Mouse (Mus musculus) G1E (cell line): ENCODE results near the gene Scamp4. TPM values are rescaled to one million over a fixed set of nuclear protein-coding genes. Genes with fewer than 3 reads are reported as not detected.

Experiments
- ATAC-seq: 2 replicates; pipeline ENCODE4 v1.8.0; 2016; ENCODE audit warnings: mild to moderate bottlenecking; ENCODE audit not compliant: insufficient number of reproducible peaks, poor library complexity, low FRiP score, severe bottlenecking; ENCODE audit errors: extremely low read depth
- DNase-seq: peaks from one replicate; pipeline ENCODE4 v3.0.0; 2012; ENCODE audit warnings: low spot score
- H3K27me3 ChIP-seq: 2 replicates; pipeline ENCODE4 v1.6.1; 2012; ENCODE audit warnings: mild to moderate bottlenecking, low read length, inconsistent platforms; ENCODE audit not compliant: insufficient read depth
- H3K36me3 ChIP-seq: replicated peaks from 2 replicates; pipeline ENCODE3; 2012; ENCODE audit warnings: mild to moderate bottlenecking, inconsistent platforms
- H3K4me1 ChIP-seq: 2 replicates; pipeline ENCODE4 v1.6.1; 2012; ENCODE audit warnings: low read depth, low read length, inconsistent platforms, mixed read lengths; ENCODE audit not compliant: insufficient read depth
- H3K4me3 ChIP-seq: 2 replicates; pipeline ENCODE4 v1.5.1; 2012; ENCODE audit warnings: low read depth, mild to moderate bottlenecking, inconsistent platforms, low read length, moderate library complexity, mixed read lengths
- H3K9me3 ChIP-seq: replicated peaks from 2 replicates; pipeline ENCODE4 v1.6.1; 2012; ENCODE audit warnings: inconsistent platforms
- CTCF ChIP-seq: IDR thresholded peaks from 2 replicates; pipeline ENCODE4 v1.5.1; 2012; ENCODE audit warnings: low read depth, low read length, inconsistent platforms, mixed read lengths
- GATA1 ChIP-seq: IDR thresholded peaks from 2 replicates; pipeline ENCODE4 v1.6.1; 2012; ENCODE audit warnings: borderline replicate concordance, low read length, inconsistent platforms, mixed read lengths
- GATA2 ChIP-seq: IDR thresholded peaks from 2 replicates; pipeline ENCODE4 v1.6.1; 2012; ENCODE audit warnings: low read depth, low read length, inconsistent platforms, borderline replicate concordance
- POLR2AphosphoS5 ChIP-seq: IDR thresholded peaks from 2 replicates; pipeline ENCODE4 v1.6.1; 2012; ENCODE audit warnings: low read depth, low read length, inconsistent platforms; ENCODE audit not compliant: insufficient replicate concordance
- TAL1 ChIP-seq: conservative IDR thresholded peaks from 2 replicates; pipeline ENCODE4 v1.6.1; 2012; ENCODE audit warnings: low read depth, low read length, inconsistent platforms, mixed read lengths
- polyA plus RNA-seq: library from polyadenylated mRNA; stranded (reverse); fragments of >175 nt; gene quantifications from 2 replicates; pipeline ENCODE4 v1.2.3, GENCODE M21; 2012
- total RNA-seq, 2 experiments: library from RNA; stranded (forward) in 1 of 2; stranded (reverse) in 1 of 2; fragments of 200-1000 nt in 1 of 2; fragments of >200 nt in 1 of 2; fragmentation: Nextera tagmentation in 1 of 2; gene quantifications; 2 replicates each; pipeline ENCODE4 v1.2.3; 2014 to 2017

Scamp4 gene
- total and polyA plus RNA-seq, 3 experiments, result 12.9 to 87.0 (median 39.4) TPM

- H3K4me1 ChIP-seq, result peaks cover 36% of the 10 kb centered on the region
- no peaks in the 10 kb centered on the region; the same call in 1 of the 2 replicates for H3K27me3 ChIP-seq
- H3K9me3 ChIP-seq, result no peaks in the 10 kb centered on the region
- TF ChIP-seq CTCF, result no peak
- no peak for TF ChIP-seq TAL1
- no peak for TF ChIP-seq GATA2
- TF ChIP-seq POLR2AphosphoS5, result no peak
- no peak for ATAC-seq
- H3K36me3 ChIP-seq, result peaks cover 77% of the 10 kb centered on the region
- no peak for DNase-seq
- H3K4me3 ChIP-seq, result no peak overlapping the region
Observed at GRCm38 (mm10) chr10:80650392-80650791, 47.7 kb downstream of the Scamp4 start.

GRCm38 (mm10) chr10:80653156-80653720 lies 50.6 kb downstream of the Scamp4 start:
- no peak for TF ChIP-seq GATA2
- TF ChIP-seq GATA1, result no peak
- no peak for TF ChIP-seq TAL1
- TF ChIP-seq CTCF, result no peak
- no peak for TF ChIP-seq POLR2AphosphoS5
- peaks cover 60% of the 10 kb centered on the region for H3K4me1 ChIP-seq
- DNase-seq (no peak), ATAC-seq (no peak)
- H3K4me3 ChIP-seq, result no peak overlapping the region
- peaks cover 51% of the 10 kb centered on the region for H3K36me3 ChIP-seq
- no peaks in the 10 kb centered on the region for H3K27me3 ChIP-seq
- H3K9me3 ChIP-seq, result no peaks in the 10 kb centered on the region

- ATAC-seq (no peak), DNase-seq (no peak)
- H3K9me3 ChIP-seq, result no peaks in the 10 kb centered on the region
- peaks cover 65% of the 10 kb centered on the region for H3K4me1 ChIP-seq
- H3K36me3 ChIP-seq, result peaks cover 37% of the 10 kb centered on the region
- H3K27me3 ChIP-seq, result no peaks in the 10 kb centered on the region
- TF ChIP-seq POLR2AphosphoS5 (no peak), GATA1 (no peak), CTCF (no peak)
- H3K4me3 ChIP-seq, result peak overlapping the region; percentile 30; the same call in 1 of the 2 replicates
Observed at GRCm38 (mm10) chr10:80654866-80655265, 52.2 kb downstream of the Scamp4 start.

GRCm38 (mm10) chr10:80655406-80656129 lies 52.9 kb downstream of the Scamp4 start:
- peaks cover 61% of the 10 kb centered on the region for H3K4me1 ChIP-seq
- peaks cover 33% of the 10 kb centered on the region for H3K36me3 ChIP-seq
- no peaks in the 10 kb centered on the region for H3K9me3 ChIP-seq
- DNase-seq (no peak), ATAC-seq (no peak)
- H3K4me3 ChIP-seq, result peak overlapping the region; percentile 99
- TF ChIP-seq POLR2AphosphoS5, result no peak
- no peak for TF ChIP-seq GATA1
- TF ChIP-seq GATA2, result no peak
- no peak for TF ChIP-seq TAL1
- no peak for TF ChIP-seq CTCF
- no peaks in the 10 kb centered on the region for H3K27me3 ChIP-seq

GRCm38 (mm10) chr10:80656130-80656862 lies 53.6 kb downstream of the Scamp4 start:
- no peak for TF ChIP-seq CTCF
- TF ChIP-seq TAL1, result no peak
- TF ChIP-seq POLR2AphosphoS5, result no peak
- TF ChIP-seq GATA2, result no peak
- no peak for TF ChIP-seq GATA1
- H3K4me3 ChIP-seq, result peak overlapping the region; percentile 99
- H3K9me3 ChIP-seq, result no peaks in the 10 kb centered on the region
- peak; percentile 83 for DNase-seq
- H3K27me3 ChIP-seq, result no peaks in the 10 kb centered on the region
- H3K4me1 ChIP-seq, result peaks cover 64% of the 10 kb centered on the region
- peaks cover 27% of the 10 kb centered on the region for H3K36me3 ChIP-seq
- peak; percentile 88 for ATAC-seq
